Mouse (Mus musculus) G1E (cell line): ENCODE measurements around the gene Camkk1.

ENCODE experiments used
- CTCF ChIP-seq: IDR thresholded peaks from 2 replicates; pipeline ENCODE4 v1.5.1; 2012; ENCODE audit warnings: low read depth, low read length, inconsistent platforms, mixed read lengths
- GATA1 ChIP-seq: IDR thresholded peaks from 2 replicates; pipeline ENCODE4 v1.6.1; 2012; ENCODE audit warnings: borderline replicate concordance, low read length, inconsistent platforms, mixed read lengths

DNA sequence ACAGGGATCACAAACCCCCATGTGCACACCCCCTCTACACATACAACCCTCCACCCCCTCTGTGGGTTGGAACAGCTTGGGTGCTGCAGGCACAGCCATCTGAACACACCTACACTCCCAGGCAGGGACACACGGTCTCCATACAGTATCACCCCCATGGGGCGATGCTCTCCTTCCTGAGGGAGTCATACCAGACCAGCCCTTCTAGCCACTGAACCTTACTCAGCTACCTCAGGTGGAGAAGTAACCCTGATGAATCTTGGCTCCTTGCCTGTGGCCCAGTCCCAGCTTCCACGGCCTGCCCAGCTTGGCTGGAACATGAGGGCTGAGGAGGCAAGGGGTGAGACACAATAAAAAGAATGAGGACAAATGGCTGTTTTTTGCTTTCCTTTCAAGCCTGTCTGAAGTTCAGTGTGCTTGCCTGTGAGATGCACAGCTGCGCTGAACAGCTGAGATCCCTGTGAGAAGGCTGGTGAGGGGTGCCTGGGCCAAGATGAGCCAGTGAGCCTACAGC lies 3.9 kb upstream of the Camkk1 start:
- TF ChIP-seq CTCF (no peak), GATA1 (no peak)
